Comparison of ENCODE assay signal across 32 mouse cellular contexts in the genomic region with DNA sequence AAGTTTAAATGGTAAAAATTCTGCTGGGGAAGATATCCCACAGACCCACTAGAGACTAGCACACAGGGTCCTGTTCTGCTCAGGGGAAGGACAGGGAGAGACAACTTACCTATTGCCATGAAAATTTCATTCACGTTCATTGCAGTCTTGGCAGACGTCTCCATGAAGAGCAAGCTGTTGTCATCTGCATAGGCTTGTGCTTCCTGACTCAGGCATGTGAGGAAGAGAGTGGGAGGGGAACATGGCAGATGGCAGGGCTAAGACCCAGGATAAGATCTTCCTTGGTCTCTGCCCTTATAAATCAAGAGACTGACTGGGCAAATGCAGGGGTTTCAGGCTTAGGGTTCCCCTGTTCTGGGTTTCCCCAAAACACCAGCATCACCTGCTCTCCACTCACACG. TPM values are rescaled to one million over a fixed set of nuclear protein-coding genes. Genes with fewer than 3 reads are reported as not detected.
"Had no signal": no experiment of that assay in that cellular context is flagged by ENCODE, and none has a peak within 500 bp of the region (broad histone marks: within the 10 kb centered on the region; RNA-seq: fewer than 3 reads in every experiment).

No protein-coding gene starts in this region.

- H3K4me3 ChIP-seq: gastrocnemius, adult 2 months; heart, adult 2 months; heart, embryonic 13.5 days; heart, embryonic 15.5 days; hindbrain, embryonic 10.5 days; intestine, embryonic 15.5 days; kidney, embryonic 15.5 days; limb, embryonic 13.5 days; limb, embryonic 15.5 days; liver, embryonic 12.5 days had no signal

- H3K27ac ChIP-seq: gastrocnemius, adult 2 months; heart, adult 2 months; heart, embryonic 13.5 days; heart, embryonic 15.5 days; hindbrain, embryonic 10.5 days; hindbrain, embryonic 14.5 days; intestine, embryonic 15.5 days; kidney, embryonic 15.5 days; kidney, postnatal 0 days; limb, embryonic 13.5 days; limb, embryonic 15.5 days; liver, embryonic 12.5 days; liver, embryonic 14.5 days had no signal

- DNase-seq: gastrocnemius, adult 2 months; gastrocnemius, postnatal 10 days; gastrocnemius, postnatal 25 days; heart, postnatal 14 days; heart, postnatal 4 days; kidney, adult 18-20 months; kidney, adult 9 months; kidney, postnatal 14 days; kidney, postnatal 36 days; layer of hippocampus, adult 9-11 months; layer of hippocampus, postnatal 36 days; left cerebral cortex, postnatal 4 days had no signal

RNA-seq across cellular contexts. Expression of a gene that starts 3.0 kb away (rescaled TPM):
- total RNA-seq: gastrocnemius, adult 2 months; gastrocnemius, postnatal 10 days; gastrocnemius, postnatal 25 days; gastrocnemius, postnatal 4 days; granulocyte monocyte progenitor cell, adult 5-6 weeks; heart, adult 2 months; heart, postnatal 14 days; heart, postnatal 4 days; layer of hippocampus, adult 8-10 months; layer of hippocampus, postnatal 14 days; layer of hippocampus, postnatal 36 days; left cerebral cortex, adult 18-20 months; left cerebral cortex, postnatal 10 days; left cerebral cortex, postnatal 25 days; left cerebral cortex, postnatal 4 days; liver, adult 2 months had no signal

RNA-seq across cellular contexts. Expression of a gene that starts 24.4 kb away (rescaled TPM):
- total RNA-seq: granulocyte monocyte progenitor cell, adult 5-6 weeks; liver, adult 2 months had no signal
